Mouse (Mus musculus): ENCODE data around the gene Agtpbp1. TPM values are rescaled to one million over a fixed set of nuclear protein-coding genes. Genes with fewer than 3 reads are reported as not detected.

The Agtpbp1 gene
- 422 TPM for polyA plus RNA-seq (2014; fragmentation: Illumina TruSeq; extraction: RNeasy Lipid Tissue Mini Kit (QIAGEN cat#74804); ENCODE audit: low read depth, low replicate concordance)

DNA sequence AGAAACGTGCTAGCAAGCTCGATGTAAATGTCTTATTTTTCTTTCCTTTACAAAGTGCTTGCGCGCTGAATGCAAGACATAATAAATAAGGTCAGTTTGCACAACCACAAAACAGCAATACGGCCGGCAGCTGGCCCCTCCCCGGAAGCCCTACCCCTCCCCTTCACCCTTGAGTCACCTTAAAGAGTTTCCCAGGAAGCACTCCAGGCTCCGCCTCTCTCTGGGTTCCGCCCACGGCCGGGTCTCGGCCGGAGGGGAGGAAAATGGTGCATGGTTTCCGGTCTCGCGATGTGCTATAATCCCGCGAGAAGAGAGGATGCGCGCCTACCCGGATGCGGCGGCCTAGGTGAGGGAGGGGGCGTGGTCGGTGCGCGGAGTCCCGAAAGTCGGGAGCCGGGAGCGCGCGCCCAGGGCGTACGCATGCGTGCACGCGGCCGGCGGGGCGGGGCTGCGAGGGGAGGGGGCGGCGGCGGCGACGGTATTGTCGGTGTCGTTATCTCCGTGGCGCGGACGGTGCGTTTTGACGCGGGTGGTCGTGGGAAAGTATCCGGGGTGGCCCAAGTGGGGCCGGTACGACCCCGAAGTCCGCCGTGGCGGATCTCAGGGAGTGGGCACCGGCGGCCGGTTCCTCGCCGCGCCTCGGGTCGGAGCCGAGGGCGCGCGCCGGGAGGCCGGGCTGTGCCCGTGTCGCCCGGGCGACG is at the start of gene Agtpbp1, which contains the start of gene Naa35:
Agtpbp1 (minus strand) TSS at position 281 of the 701 bp plus-strand sequence.
Naa35 (plus strand) TSS at position 313 of the 701 bp plus-strand sequence.

Other genes starting within 250 kb of the Agtpbp1 start
- gene Naa35, start within 50 bp of the Agtpbp1 start, polyA plus RNA-seq (2014; fragmentation: Illumina TruSeq; extraction: RNeasy Lipid Tissue Mini Kit (QIAGEN cat#74804); ENCODE audit: low read depth, low replicate concordance), result 267 TPM
- 4.7 TPM for gene Golm1, start 90.6 kb upstream of the Agtpbp1 start, polyA plus RNA-seq (2014; fragmentation: Illumina TruSeq; extraction: RNeasy Lipid Tissue Mini Kit (QIAGEN cat#74804); ENCODE audit: low read depth, low replicate concordance)
- gene 4921517D22Rik, start 108.9 kb upstream of the Agtpbp1 start, polyA plus RNA-seq (2014; fragmentation: Illumina TruSeq; extraction: RNeasy Lipid Tissue Mini Kit (QIAGEN cat#74804); ENCODE audit: low read depth, low replicate concordance), result 23.4 TPM
- gene Spata31d1a, start 125.1 kb upstream of the Agtpbp1 start, polyA plus RNA-seq (2014; fragmentation: Illumina TruSeq; extraction: RNeasy Lipid Tissue Mini Kit (QIAGEN cat#74804); ENCODE audit: low read depth, low replicate concordance), result 44.3 TPM
- 33.9 TPM for gene Spata31d1b, start 127.1 kb upstream of the Agtpbp1 start, polyA plus RNA-seq (2014; fragmentation: Illumina TruSeq; extraction: RNeasy Lipid Tissue Mini Kit (QIAGEN cat#74804); ENCODE audit: low read depth, low replicate concordance)
- 43.0 TPM for gene Spata31d1d, start 146.5 kb upstream of the Agtpbp1 start, polyA plus RNA-seq (2014; fragmentation: Illumina TruSeq; extraction: RNeasy Lipid Tissue Mini Kit (QIAGEN cat#74804); ENCODE audit: low read depth, low replicate concordance)
- gene 1700014D04Rik, start 161.5 kb upstream of the Agtpbp1 start, polyA plus RNA-seq (2014; fragmentation: Illumina TruSeq; extraction: RNeasy Lipid Tissue Mini Kit (QIAGEN cat#74804); ENCODE audit: low read depth, low replicate concordance), result 118 TPM
- gene Isca1, start 184.6 kb upstream of the Agtpbp1 start, polyA plus RNA-seq (2014; fragmentation: Illumina TruSeq; extraction: RNeasy Lipid Tissue Mini Kit (QIAGEN cat#74804); ENCODE audit: low read depth, low replicate concordance), result 201 TPM
- not detected for gene Gm49354, start 197.0 kb upstream of the Agtpbp1 start, polyA plus RNA-seq (2014; fragmentation: Illumina TruSeq; extraction: RNeasy Lipid Tissue Mini Kit (QIAGEN cat#74804); ENCODE audit: low read depth, low replicate concordance)
- 78.4 TPM for gene Tut7, start 237.9 kb upstream of the Agtpbp1 start, polyA plus RNA-seq (2014; fragmentation: Illumina TruSeq; extraction: RNeasy Lipid Tissue Mini Kit (QIAGEN cat#74804); ENCODE audit: low read depth, low replicate concordance)

Measured in testis, adult 10 weeks (tissue).